Mouse (Mus musculus) adrenal gland (tissue): ENCODE results near the gene Plscr4.

Experiments
- intact Hi-C: fragments of 180-260 bp; cut with DNase I; formaldehyde crosslinking; loops from one replicate; pipeline ENCODE4 v1.15.1; 2025
- long read RNA-seq, 2 experiments: library from polyadenylated mRNA; unstranded; transcript quantifications; one replicate each; pipeline ENCODE4 v2.0.0; 2020; ENCODE audit warnings: borderline replicate concordance in 1 of 2; ENCODE audit not compliant: insufficient replicate concordance in 1 of 2

Gene Plscr4
- long read RNA-seq, experiment 1, transcript Plscr4-201 (9 exons, 3,204 nt): major isoform, 6 of 11 reads
- long read RNA-seq, experiment 1, partial matches to known transcripts: 4 of 11 reads
- long read RNA-seq, experiment 1, other reads (novel, unspliced or antisense): 1 of 11 reads
- long read RNA-seq, experiment 2, partial matches to known transcripts: 1 of 5 reads
- long read RNA-seq, experiment 2, other reads (novel, unspliced or antisense): 0 of 5 reads

DNA sequence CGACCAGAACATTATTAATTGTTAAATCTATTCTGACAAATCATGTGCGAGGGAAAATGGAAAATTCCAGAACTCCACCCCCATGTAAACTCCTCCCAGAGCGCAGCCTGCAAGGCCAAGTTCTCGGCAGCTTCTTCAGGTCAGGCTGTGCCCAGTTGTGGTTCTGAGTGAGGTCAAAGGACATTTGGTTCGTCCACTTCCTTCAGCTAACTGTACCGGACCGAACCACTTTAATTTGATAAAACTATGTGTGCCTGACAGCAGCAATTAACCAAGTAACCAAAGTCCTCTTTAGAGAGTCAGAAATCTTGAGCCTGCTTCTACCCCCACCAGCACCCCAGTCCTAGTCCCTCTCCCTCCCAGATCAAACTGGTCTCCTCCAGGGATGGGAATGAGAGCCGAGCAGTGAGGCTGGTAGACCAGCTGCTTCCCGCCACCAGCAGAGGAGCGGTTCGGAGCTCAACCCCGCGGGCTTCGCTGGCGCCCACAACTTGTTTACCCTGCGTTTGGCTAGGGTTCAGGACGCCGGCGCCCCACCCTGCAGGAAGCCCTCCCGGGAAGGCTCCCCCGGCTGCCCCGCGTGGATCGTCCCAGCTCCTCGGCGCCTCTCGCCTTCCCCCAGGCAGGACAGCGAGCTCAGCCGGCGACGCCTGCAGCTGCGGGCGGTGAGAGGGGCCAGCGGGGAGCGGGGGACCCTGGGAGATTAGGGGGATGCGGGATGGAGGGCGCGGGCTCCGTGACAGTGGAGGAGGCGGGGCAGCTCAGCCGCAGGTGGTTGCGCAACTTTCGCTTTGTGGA lies at the start of gene Plscr4:
TSS of gene Plscr4 (plus strand) at position 113 of the 798 bp plus-strand sequence.
- intact Hi-C loops: no loop called here

DNA sequence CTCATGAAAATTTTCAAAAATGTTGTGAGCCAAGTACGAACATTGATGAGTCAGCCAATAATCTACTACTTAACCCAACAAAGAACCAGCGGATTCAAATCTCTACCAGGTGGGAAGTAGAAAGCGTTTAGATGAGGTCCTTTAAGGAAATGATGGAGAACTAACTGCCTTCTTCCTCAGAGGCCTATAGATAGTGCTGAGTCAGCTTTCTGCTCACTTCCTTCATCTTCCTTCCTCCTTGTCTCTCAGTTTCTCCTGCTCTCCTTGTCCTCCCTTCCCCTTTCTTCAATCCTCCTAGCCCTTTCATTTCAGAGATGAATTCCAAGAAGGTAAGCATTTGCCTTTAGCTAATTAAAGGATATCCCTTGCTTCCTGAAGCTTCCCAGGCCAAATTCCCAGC lies 46.9 kb upstream of the Plscr4 start:
- intact Hi-C loops: no loop called here

DNA sequence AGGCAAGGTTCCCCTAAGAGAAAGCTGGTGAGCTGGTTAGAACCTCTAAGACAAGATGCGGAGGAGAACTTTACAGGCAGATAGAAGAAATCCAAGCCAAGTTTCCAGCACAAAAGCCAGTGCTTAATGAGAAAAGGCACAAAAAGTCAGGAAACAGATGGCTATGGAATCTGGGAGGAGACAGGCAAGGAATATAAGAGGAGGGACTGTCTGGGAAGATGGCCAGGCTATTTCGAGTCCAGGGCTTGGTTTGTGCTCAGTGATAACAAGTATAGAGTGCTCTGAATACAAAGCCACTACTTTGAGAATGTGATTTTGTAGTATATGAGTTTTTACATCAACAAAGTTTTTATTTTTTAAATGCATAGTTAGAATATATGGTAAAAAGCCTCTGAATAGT lies 45.1 kb upstream of the Plscr4 start:
- intact Hi-C loops: no loop called here

DNA sequence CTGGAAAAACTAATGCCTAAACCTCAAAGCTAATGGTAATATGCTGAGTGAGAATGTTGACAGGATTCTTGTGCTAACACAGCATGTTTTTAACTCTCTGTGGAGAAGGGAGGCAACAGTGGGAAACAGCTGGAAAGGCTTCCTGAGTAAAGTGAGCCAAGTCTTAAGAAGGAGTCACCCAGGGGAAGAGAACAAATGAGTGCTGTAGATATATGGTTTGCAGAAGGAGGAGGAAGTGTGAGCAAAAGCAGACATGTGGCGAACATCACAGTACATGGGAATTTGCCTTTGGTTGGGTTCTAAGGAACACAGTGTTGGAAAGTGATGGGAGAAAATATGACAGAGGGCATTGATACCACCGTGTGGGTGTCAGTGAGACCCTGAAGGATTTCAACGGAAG lies 43.5 kb upstream of the Plscr4 start:
- intact Hi-C loops: no loop called here

DNA sequence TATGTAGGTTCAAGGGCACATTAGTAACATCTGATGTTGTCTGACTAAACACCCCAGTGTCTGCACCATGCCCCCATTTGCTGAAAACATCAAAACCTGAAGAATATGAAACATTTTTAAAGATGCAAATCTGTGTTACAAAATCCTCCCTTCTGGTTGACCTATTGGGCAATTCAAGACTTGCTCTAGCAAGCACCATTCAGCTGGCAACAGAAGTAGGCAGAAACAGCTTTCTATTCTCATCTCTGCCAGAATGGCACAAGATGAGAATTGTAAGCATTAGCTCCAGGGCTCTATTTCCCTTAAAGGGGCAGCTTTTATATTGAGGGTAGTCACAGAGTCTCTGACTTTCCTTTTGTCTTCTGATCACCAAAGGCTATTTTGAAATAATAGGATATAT lies 19.4 kb upstream of the Plscr4 start:
- intact Hi-C loops: no loop called here

DNA sequence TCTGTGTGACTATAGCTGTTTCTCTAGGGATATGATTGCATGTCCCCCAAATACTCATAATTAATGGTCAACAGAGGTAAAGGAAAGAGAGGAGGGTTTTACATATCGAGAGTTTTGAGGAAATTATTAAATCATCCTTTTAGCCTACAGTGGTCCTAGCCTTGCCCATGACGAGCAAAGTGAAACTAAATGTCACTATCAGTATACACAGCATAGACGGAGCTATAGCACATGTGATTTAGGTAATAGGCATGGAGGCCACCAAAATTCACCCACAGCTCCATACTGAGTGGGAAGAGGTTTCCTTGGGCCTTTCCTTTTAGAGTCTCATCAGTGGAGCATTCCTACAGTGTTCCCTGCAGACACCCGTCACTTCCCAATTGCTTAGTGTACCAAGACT lies 15.7 kb upstream of the Plscr4 start:
- intact Hi-C loops: no loop called here

DNA sequence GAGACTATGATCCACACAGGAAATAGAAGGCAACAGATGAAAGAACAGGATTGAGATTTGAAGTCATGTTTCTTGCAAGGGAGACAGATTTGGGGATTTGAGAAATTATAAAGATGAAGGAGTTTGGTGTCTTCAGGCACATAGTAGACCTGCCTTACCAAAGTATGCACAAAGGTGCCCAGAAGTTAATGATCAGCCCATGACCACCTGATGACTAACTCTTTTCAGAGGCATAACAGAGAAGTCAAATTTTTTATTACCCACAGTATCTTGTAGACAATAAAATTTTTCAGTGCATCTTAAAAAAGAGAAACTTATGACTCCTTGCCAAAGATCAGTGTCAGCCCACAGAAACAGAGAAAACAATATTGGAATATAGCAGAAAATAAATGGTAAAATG lies 12.6 kb upstream of the Plscr4 start:
- intact Hi-C loops: no loop called here

DNA sequence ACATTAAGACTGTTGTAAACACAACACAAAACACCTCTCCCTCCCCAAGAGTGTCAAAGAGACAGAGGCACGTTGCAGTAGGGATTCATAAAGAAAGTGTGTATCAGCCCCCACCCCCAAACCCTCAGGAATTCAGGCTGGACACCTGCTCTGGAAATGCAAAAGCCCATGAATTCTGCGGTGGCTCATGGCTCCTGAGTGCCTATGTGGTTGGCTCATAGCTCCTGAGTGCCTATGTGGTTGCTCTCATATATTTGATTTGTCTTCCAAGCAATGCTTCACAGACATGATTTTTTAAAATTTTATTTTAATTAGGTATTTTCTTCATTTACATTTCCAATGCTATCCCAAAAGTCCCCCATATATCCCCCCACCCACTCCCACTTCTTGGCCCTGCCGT lies 568 bp upstream of the Plscr4 start:
- intact Hi-C loops: no loop called here

DNA sequence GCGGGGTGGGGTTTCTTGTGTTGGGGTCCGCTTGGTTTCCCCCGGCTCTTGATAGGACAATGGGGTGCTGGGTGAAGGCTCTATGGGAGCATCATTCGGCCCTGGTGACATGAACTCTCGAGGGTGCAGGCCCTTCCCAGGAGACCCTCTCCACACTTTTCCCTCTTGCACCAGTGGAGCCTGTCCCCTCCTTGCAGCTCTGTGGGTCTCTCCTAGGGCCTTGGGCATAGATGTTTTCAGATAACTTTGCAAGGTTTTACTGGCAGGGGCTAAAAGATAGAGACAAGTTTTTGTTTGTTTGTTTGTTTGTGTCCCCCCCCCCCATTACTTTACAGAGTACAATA lies 858 bp downstream of the Plscr4 start:
- intact Hi-C loops: no loop called here

DNA sequence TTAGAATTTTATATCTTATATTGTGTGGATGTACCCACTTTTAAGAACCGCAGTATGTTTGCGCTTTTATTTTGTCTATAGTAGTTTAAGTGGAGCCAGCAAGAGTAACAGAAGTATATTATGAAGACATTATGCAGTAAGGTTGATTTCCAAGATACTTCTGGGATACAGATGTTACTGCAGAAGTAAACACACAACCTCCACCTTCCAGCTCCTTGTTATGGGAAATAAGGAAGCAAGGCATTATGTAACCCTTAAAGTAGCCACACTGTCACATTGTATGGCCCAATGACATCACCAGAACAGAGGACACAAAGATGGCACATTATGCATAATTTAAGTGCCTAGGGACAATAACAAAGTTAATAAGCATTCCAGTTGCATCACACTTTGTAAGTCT lies 1.2 kb downstream of the Plscr4 start:
- intact Hi-C loops: no loop called here

DNA sequence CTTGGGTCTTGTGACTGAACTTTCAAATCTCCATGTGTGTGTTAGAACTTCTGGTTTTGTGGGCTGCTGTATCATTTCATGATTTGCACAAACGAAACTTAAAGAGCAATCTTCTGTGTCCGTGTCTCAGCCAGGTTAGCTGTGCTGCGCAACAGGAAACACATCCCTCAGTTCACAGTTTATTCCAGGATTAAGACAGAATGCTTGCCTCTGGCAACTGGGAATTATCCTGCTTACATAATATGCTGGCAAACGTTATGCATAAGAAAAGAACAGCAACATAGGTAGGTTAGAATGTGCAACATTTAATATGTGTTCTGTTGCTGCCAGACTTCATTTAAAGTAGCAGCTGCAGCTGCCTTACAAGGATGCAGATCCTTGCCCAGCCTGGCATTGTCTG lies 10.6 kb downstream of the Plscr4 start:
- intact Hi-C loops: loop anchor here (10.0 kb wide), 1 partner anchor 323 kb away; no protein-coding TSS in a partner anchor

DNA sequence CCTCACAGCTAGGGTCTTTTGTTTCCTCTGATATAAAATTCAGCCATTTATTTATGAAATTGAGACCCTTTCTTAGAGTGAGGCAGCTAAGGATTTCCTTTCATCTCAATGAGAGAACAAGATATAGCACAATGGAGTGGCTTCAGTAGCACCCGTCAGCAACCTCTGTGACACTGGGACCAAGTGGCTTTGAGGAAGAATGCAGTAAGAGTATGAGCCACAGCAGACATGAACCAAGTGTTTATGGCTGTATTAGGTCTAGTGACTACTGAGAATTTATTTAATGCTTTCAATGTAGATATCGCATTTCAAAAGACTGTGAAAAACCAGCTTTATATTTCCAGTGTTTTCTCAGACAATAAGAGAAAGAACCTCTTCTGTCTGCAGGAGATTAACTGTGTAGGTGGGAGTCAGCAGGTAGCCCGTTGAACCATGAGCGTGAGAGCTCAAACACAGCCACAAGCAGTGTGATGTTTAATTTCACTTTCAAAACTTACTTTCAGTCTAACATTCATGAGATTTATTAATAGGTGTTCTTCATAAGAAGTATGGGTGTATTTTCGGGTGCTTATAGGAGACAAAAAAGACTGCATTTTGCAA lies 15.2 kb downstream of the Plscr4 start:
- intact Hi-C loops: no loop called here

DNA sequence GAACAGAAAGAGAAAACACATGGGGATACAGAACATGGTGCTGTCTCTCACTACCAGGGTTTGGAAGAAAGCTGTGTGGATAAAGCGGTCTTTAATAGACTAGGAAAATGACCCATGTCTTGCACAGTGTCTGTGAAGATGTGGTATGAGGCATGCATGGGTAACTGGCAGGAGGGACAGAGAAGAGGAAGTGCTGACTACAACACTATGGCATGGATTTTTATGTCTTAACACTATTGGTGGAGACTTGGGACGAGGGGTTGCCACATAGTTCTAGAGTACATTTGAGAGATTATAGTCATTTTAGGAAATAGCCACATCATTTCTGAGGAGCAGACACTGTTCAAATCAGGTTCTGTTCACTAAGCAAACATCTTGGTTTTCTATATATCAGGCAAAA lies 16.0 kb downstream of the Plscr4 start:
- intact Hi-C loops: no loop called here

DNA sequence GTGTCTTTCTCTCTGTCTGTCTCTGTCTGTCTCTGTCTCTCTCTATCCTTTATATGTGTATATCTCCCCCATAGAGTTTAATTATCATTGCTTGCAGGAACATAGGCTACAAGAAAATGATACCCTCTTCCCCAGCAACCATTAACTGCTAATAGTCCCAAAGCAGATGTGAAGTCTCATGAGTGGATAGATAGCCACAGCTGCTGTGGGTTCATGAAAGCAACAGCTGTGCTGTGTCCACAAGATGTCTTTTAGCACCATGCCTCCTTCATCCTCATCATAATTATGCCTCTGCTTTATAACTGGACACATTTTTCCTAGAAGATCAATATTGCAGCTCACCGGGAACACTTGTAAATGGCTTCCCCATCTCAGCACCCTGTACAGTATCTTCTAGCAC lies 17.1 kb downstream of the Plscr4 start:
- intact Hi-C loops: no loop called here

DNA sequence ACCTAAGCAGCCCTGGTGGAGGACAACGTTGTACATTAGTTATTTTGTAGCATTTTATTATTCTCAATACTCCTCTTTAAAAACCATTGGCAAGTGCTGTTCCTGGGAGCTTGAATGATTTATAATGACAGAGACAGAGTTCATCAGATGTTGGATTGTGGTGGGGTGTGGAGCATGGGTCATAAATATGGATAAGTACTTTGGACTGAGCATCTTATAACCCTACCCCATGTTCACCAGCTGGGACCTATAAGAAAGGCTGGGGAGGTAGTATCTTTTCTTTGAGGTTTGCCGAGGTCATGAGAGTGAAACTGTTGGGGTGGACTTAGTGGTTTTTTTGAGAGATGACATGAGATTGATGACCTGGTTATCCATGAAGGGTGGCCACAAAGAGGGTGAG lies 24.5 kb downstream of the Plscr4 start:
- intact Hi-C loops: no loop called here

DNA sequence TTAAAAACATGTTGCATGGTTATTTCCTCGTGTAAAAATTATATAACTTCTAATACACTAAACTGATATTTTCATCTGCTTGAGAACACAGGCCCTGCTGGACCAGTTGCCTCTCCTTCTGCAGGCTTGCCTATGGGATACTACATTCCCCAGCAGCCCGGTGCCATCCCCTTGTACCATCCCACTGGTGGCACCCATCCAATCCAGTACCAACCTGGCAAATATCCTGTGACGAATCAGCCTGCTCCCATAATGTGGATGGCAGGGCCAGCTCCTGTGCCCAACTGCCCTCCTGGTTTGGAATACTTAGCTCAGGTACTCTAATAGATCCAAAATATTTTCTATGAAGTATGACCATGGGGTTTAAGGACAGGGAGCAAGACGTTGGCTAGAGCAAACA lies 25.4 kb downstream of the Plscr4 start:
- intact Hi-C loops: no loop called here

DNA sequence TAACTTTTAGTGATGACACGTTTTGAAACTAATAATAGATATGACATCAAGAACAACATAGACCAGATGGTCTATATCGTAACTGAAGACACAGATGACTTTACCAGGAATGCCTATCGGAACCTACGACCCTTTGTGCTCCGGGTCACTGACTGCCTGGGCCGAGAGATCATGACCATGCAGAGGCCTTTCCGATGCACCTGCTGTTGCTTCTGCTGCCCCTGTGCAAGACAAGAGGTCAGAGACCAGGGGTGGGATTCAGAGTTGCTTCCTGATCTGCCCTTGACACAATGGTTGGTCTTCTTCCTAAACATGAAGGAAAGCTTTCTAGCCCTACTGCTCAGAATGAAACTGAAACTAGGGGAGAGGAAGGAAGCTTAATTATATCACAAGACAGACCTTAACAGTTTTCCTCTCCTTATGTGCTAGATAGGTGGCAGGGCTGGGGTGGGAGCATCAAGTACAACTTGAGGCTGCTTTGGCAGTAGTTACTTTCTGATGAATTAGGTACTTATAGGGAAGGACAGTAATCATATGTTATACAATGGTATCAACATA lies 27.6 kb downstream of the Plscr4 start:
- intact Hi-C loops: no loop called here

DNA sequence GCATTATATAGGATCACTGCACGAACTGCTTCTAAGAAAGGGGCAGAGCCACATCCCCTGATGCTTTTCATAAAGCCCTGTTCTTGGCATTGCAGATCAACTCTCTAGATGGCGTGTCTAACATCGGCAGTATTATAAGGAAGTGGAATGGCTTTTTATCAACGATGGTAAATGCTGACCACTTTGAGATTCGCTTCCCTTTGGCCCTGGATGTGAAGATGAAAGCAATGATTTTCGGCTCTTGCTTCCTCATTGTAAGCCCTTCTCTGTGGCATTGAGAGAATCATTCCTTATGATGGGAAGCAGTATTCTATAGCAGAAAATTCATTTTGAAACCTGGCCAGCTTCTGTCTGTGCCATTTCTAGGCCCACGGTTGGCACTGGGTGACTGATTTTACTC lies 32.7 kb downstream of the Plscr4 start:
- intact Hi-C loops: no loop called here

DNA sequence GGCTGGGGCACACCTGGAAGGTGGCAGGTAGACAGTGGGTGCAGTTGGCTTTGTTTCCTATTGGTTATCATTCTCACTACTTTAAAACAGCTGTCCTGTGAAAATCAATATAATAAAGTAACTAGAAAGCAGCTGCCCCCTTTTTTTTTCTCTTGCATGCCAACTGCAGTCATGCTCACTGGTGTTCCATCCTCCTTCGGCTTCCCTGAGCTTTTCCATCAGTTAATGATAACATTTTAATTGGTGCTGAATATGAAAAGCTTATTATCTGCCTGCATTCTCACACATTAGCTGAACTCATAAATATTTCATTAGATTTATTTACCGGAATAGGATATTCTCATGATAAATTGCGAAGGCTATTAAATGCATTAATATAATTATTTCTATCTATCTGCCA lies 33.1 kb downstream of the Plscr4 start:
- intact Hi-C loops: no loop called here

DNA sequence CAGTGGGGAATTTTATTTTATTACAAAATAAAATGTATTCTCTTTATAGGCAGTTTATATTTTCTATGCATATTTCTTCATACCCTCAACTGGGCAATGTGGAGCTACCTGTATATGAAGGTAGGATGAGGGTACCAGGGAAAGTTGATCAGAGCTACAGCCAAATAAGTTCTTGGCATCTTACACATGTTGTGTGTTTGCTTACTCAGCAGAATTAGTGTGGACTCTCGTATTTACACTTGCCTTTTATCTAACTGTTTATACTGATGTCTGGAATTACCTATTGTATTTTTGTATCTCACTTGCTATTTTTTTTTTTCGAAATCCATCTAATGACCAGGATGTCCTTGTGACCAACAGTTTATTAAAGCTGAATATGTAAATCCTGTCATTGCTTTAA lies 34.1 kb downstream of the Plscr4 start:
- intact Hi-C loops: no loop called here

DNA sequence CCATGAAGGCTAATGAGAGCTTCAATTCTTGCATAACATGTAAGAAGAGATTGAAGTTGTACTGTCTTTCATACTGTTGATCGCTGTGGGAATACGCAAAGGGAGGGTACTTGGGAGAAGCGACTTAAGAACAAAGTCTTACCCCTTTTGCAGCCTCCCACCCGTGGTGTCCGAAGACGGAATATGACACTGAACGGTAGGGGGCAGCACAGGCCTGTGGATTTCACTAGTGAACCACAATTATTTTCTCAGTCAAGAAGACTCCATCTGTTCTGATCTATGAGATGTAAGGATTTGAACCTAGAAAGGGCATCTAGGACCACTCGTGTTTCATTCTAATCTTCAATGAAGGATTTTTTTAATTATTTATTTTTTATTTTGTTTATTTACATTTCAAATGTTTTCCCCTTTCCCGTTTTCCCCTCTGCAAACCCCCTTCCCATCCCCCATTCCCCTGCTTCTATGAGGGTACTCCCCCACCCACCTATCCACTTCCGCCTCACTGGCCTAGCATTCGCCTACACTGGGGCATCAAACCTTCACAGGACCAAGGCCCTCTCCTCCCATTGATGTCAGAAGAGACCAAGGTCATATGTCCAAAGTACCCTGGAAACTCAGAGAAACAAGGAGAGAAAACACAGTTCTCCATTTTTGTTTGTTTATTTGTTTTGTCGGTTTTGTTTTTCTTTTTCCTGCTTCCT lies 42.7 kb downstream of the Plscr4 start:
- intact Hi-C loops: loop anchor here (1.0 to 2.0 kb wide), 2 partner anchors 113 to 379 kb away; no protein-coding TSS in a partner anchor

DNA sequence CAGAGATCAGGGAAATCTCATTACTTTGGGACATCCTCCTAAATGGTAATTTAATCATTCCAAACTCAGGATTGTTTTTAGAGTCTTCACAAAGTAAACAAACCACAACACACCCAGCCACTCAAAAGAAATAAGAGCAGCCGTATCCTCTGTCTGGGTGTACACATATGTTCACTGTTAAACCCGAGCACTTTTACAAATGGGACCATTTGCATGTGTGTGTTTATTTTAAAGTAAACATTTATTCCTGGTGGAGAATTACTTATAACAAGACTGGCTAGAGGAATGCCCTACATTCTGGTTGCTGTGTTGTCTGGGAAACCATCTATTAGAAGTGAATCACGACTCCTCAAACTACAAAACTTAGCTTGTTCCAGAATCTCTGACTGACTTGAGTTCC lies 47.1 kb downstream of the Plscr4 start:
- intact Hi-C loops: no loop called here
